Mouse (Mus musculus) limb, embryonic 15.5 days (tissue): Measurements from ENCODE around the gene Tmem89. TPM values are rescaled to one million over a fixed set of nuclear protein-coding genes. Genes with fewer than 3 reads are reported as not detected.

Experiments
- ATAC-seq: fragments of 200-750 bp; cut with Nextera tagmentation; 2 replicates; pipeline ENCODE4 v1.8.0; 2017; ENCODE audit warnings: low read depth, moderate TSS enrichment; ENCODE audit not compliant: insufficient number of reproducible peaks, low FRiP score, low TSS enrichment
- H3K27ac ChIP-seq: fragments of 300-500 bp; sonication (generic); 2 replicates; pipeline ENCODE4 v1.5.1; 2015; ENCODE audit warnings: moderate library complexity, mild to moderate bottlenecking, inconsistent platforms
- H3K27me3 ChIP-seq: fragments of 300-500 bp; sonication (generic); 2 replicates; pipeline ENCODE4 v1.6.1; 2015; ENCODE audit warnings: inconsistent platforms
- H3K36me3 ChIP-seq: fragments of 300-500 bp; sonication (generic); 2 replicates; pipeline ENCODE4 v1.6.1; 2015; ENCODE audit warnings: inconsistent platforms
- H3K4me1 ChIP-seq: fragments of 300-500 bp; sonication (generic); 2 replicates; pipeline ENCODE4 v1.6.1; 2015; ENCODE audit warnings: inconsistent platforms
- H3K4me2 ChIP-seq: fragments of 300-500 bp; sonication (generic); 2 replicates; pipeline ENCODE4 v1.6.1; 2015; ENCODE audit warnings: mild to moderate bottlenecking, inconsistent platforms
- H3K4me3 ChIP-seq: fragments of 300-500 bp; sonication (generic); 2 replicates; pipeline ENCODE4 v1.5.1; 2015; ENCODE audit warnings: mild to moderate bottlenecking, inconsistent platforms
- H3K9ac ChIP-seq: fragments of 300-500 bp; sonication (generic); 2 replicates; pipeline ENCODE4 v1.6.1; 2015; ENCODE audit warnings: inconsistent platforms
- H3K9me3 ChIP-seq: fragments of 300-500 bp; sonication (generic); 2 replicates; pipeline ENCODE4 v1.6.1; 2016; ENCODE audit warnings: inconsistent platforms
- WGBS: fragments of 180-500 bp; shearing (Covaris S2); methylation state at CpG from one replicate; pipeline ENCODE4 v1.1.7; 2015; 5-methylcytosine and 5-hydroxymethylcytosine counted together
- polyA plus RNA-seq: library from polyadenylated mRNA; unstranded; fragments of >200 nt; fragmentation: Nextera tagmentation; extraction: Ambion mirVana; gene quantifications from 2 replicates; pipeline ENCODE4 v1.2.1, GENCODE M21; 2015

The Tmem89 gene
- polyA plus RNA-seq, 1 experiment from 2014 or later, result 0.31 TPM

GRCm38 (mm10) chr9:108949967-108950728 lies 35.7 kb downstream of the Tmem89 start:
- H3K4me2 ChIP-seq, result no peak overlapping the region
- peaks cover 56% of the 10 kb centered on the region for H3K36me3 ChIP-seq
- H3K4me3 ChIP-seq, result no peak overlapping the region
- H3K27me3 ChIP-seq, result peaks cover 11% of the 10 kb centered on the region
- ATAC-seq, result no peak
- H3K27ac ChIP-seq, result peak overlapping the region; percentile 91
- 56% methylated on average over 9 of the region's 9 CpGs for WGBS
- H3K9me3 ChIP-seq, result no peaks in the 10 kb centered on the region
- H3K9ac ChIP-seq, result no peak overlapping the region
- H3K4me1 ChIP-seq, result peaks cover 40% of the 10 kb centered on the region

- H3K9ac ChIP-seq, result 0 out of 2 replicates have a peak within 1 kb of the TSS, but pooled peaks have one; percentile 8
- peak within 1 kb of the TSS; percentile 34 for H3K4me3 ChIP-seq
- no peaks in the 10 kb centered on the region for H3K9me3 ChIP-seq
- ATAC-seq, result no peak
- 12% methylated on average over 15 of the region's 15 CpGs for WGBS
- peaks cover 11% of the 10 kb centered on the region for H3K27me3 ChIP-seq
- peaks cover 35% of the 10 kb centered on the region for H3K4me1 ChIP-seq
- H3K27ac ChIP-seq, result no peak within 1 kb of the TSS
- peak within 1 kb of the TSS; percentile 37 for H3K4me2 ChIP-seq
- peaks cover 26% of the 10 kb centered on the region for H3K36me3 ChIP-seq
These were observed 38.7 kb downstream of the Tmem89 start, which contains the start of gene Col7a1 for GRCm38 (mm10) chr9:108953081-108953636. TSS of gene Col7a1 (plus strand) at chr9:108953586.

GRCm38 (mm10) chr9:108955241-108955640 lies 40.8 kb downstream of the Tmem89 start:
- Histone ChIP-seq H3K36me3 (peaks cover 7% of the 10 kb centered on the region; the same call in 1 of the 2 replicates), H3K27me3 (peaks cover 11% of the 10 kb centered on the region), H3K4me1 (peaks cover 14% of the 10 kb centered on the region), H3K4me2 (no peak overlapping the region), H3K27ac (no peak overlapping the region), H3K4me3 (no peak overlapping the region), H3K9ac (no peak overlapping the region), H3K9me3 (no peaks in the 10 kb centered on the region)
- WGBS, result 87% methylated on average over 11 of the region's 11 CpGs
- ATAC-seq, result no peak

- H3K27ac ChIP-seq, result no peak overlapping the region
- H3K4me3 ChIP-seq, result no peak overlapping the region
- H3K36me3 ChIP-seq, result peaks cover 9% of the 10 kb centered on the region; the same call in 1 of the 2 replicates
- no peak for ATAC-seq
- 92% methylated on average over 11 of the region's 11 CpGs for WGBS
- peaks cover 12% of the 10 kb centered on the region for H3K4me1 ChIP-seq
- H3K9ac ChIP-seq, result no peak overlapping the region
- H3K4me2 ChIP-seq, result no peak overlapping the region
- no peaks in the 10 kb centered on the region for H3K9me3 ChIP-seq
- H3K27me3 ChIP-seq, result peaks cover 11% of the 10 kb centered on the region
These were observed 41.4 kb downstream of the Tmem89 start for GRCm38 (mm10) chr9:108955846-108956245.

- Histone ChIP-seq H3K4me2 (no peak overlapping the region), H3K4me1 (no peaks in the 10 kb centered on the region), H3K27me3 (no peaks in the 10 kb centered on the region), H3K36me3 (0 out of 2 replicates have a peak, but pooled peaks cover 6% of the 10 kb centered on the region), H3K27ac (no peak overlapping the region), H3K9ac (no peak overlapping the region), H3K9me3 (no peaks in the 10 kb centered on the region), H3K4me3 (no peak overlapping the region)
- 66% methylated on average over 3 of the region's 3 CpGs for WGBS
- ATAC-seq, result no peak
These were observed 49.2 kb downstream of the Tmem89 start for GRCm38 (mm10) chr9:108963577-108963976.

- WGBS, result 76% methylated on average over 6 of the region's 6 CpGs
- no peak for ATAC-seq
- 0 out of 2 replicates have a peak, but pooled peaks cover 6% of the 10 kb centered on the region for H3K36me3 ChIP-seq
- H3K9ac ChIP-seq, result no peak overlapping the region
- H3K9me3 ChIP-seq, result no peaks in the 10 kb centered on the region
- H3K4me1 ChIP-seq, result no peaks in the 10 kb centered on the region
- no peak overlapping the region for H3K27ac ChIP-seq
- no peak overlapping the region for H3K4me3 ChIP-seq
- H3K27me3 ChIP-seq, result no peaks in the 10 kb centered on the region
- H3K4me2 ChIP-seq, result no peak overlapping the region
These were observed 49.9 kb downstream of the Tmem89 start for GRCm38 (mm10) chr9:108964338-108964737.

Other genes with a start within 250 kb of the Tmem89 start
- 24.2 and 28.2 TPM in 2 replicates for gene Prkar2a, start 225.3 kb upstream of the Tmem89 start, polyA plus RNA-seq
- gene Ip6k2, start 130.8 kb upstream of the Tmem89 start, polyA plus RNA-seq, result 86.7 and 99.7 TPM in 2 replicates
- 17.7 and 19.0 TPM in 2 replicates for gene Nckipsd, start 106.3 kb upstream of the Tmem89 start, polyA plus RNA-seq
- 0.08 and 0.09 TPM in 2 replicates for gene Celsr3, start 88.3 kb upstream of the Tmem89 start, polyA plus RNA-seq
- gene Slc26a6, start 61.3 kb upstream of the Tmem89 start, polyA plus RNA-seq, result 12.7 and 13.8 TPM in 2 replicates
- 427 and 499 TPM in 2 replicates for gene Uqcrc1, start 22.0 kb downstream of the Tmem89 start, polyA plus RNA-seq
- 19.4 and 24.4 TPM in 2 replicates for gene Col7a1, start 39.0 kb downstream of the Tmem89 start, polyA plus RNA-seq
- 0.46 TPM in 1 of 2 replicates, not detected in the other for gene Ucn2, start 71.4 kb downstream of the Tmem89 start, polyA plus RNA-seq
- gene Pfkfb4, start 77.2 kb downstream of the Tmem89 start, polyA plus RNA-seq, result 10.0 and 11.8 TPM in 2 replicates
- gene Shisa5, start 123.9 kb downstream of the Tmem89 start, polyA plus RNA-seq, result 108 and 123 TPM in 2 replicates
- 16.0 and 17.2 TPM in 2 replicates for gene Trex1, start 145.1 kb downstream of the Tmem89 start, polyA plus RNA-seq
- 25.4 and 27.4 TPM in 2 replicates for gene Atrip, start 159.5 kb downstream of the Tmem89 start, polyA plus RNA-seq
- gene Ccdc51, start 167.9 kb downstream of the Tmem89 start, polyA plus RNA-seq, result 12.5 and 13.6 TPM in 2 replicates
- gene Tma7, start 168.0 kb downstream of the Tmem89 start, polyA plus RNA-seq, result 487 and 558 TPM in 2 replicates
- gene Plxnb1, start 180.8 kb downstream of the Tmem89 start, polyA plus RNA-seq, result 9.3 and 11.2 TPM in 2 replicates
- gene Fbxw21, start 247.4 kb downstream of the Tmem89 start, polyA plus RNA-seq, result not detected in 2 replicates